Mouse (Mus musculus) embryo, embryonic 10 days (tissue): ENCODE measurements around the gene F12.
"Not testable (repeated sequence)": the region's sequence is repeated elsewhere in the genome, so short reads cannot be mapped to it uniquely, and the experiment has no call there.

ENCODE experiments used
- DNase-seq: peaks from one replicate; pipeline ENCODE4 v3.0.0-alpha.2; 2015; ENCODE audit warnings: low spot score

F12 gene

DNA sequence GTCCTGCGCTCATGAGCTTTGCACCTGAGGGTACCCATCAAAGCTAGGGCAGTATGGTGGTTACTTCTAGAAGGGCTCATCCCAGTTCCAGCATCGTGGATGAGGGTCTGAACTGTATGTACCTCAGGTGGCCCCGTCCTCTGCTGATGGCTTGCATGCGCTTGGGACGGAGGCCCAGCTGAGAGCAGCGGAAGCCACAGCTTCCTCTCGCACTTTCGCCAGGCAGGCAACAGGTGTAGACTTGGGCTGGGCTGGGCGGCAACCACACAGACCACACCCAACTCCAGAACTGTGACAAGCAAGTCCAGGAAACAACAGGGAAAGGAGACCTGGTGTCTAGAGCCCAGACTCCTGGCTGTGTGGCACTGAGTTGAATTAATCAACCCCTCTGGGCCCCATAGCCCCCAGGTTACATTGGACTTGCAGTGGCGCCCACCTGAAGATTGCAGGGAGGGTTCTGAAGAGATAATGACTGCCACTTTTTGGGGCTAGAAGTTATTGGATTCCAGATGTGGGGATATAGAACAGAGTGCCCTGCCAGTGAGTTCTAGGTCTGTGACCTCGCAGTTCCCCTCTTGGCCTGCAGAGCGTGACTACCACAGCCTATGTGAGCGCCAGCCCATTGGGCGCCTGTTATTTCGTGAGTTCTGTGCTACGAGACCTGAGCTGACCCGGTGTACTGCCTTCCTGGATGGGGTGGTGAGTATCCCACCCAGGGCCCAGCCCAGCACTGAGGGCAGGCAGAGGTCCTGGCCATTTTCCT lies 23.3 kb upstream of the F12 start:
- DNase-seq = no peak

DNA sequence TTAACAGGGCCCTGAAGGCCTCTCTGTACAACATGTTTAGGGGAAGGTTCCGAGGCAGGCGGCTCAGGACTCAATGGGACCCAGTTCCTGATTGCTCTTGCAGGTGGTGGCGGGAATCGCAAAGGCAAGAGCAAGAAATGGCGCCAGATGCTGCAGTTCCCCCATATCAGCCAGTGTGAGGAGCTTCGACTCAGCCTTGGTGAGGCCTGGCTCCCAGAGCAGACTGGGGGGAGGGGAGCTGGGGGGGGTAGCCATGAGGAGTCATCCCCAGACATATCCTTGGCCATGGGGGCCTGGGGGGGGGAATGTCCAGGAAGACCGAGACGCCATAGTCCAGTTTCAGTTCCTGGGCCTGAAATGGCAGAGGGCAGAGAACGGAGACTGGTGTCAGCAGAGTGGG lies 22.6 kb upstream of the F12 start:
- DNase-seq = no peak

DNA sequence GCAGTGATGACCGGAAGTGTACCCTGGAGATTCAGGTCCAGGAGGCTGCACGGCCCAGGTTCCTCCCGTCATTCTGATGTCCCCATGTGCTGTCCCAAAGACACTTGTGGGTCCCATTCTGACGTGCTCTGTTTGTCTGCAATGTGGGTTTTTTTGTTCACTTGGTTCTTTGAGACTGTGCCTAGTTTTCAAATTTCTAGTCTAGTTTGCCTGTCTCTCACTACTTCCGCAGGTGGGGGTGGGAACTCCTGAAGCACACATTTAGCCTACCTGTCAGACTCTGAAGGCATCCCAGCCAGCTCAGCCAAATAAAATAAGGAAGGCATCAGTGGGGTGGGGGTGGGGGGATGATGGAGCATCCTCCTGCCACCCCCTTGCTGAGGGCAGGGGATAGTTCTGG lies 21.5 kb upstream of the F12 start:
- no peak for DNase-seq

DNA sequence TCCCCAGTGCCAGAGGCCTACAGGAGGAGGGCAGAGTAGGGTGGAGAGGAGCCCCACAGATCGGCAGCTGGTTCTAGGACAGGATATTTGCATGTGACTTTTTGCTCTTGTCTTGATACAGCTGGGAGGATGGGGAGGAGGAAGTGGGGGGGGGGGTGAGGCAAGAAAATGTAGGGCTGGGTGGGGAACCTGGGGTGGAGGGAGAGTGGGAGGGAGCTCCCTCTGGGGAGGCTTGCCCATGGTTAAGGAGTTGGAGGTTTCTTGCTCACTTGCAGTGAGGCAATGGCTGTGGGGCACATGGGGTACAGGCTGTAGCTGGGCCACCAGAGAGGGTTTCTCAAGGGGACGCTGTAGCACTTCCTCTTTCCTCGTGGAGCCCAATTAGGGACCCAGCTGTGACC lies 20.9 kb upstream of the F12 start:
- DNase-seq = no peak

DNA sequence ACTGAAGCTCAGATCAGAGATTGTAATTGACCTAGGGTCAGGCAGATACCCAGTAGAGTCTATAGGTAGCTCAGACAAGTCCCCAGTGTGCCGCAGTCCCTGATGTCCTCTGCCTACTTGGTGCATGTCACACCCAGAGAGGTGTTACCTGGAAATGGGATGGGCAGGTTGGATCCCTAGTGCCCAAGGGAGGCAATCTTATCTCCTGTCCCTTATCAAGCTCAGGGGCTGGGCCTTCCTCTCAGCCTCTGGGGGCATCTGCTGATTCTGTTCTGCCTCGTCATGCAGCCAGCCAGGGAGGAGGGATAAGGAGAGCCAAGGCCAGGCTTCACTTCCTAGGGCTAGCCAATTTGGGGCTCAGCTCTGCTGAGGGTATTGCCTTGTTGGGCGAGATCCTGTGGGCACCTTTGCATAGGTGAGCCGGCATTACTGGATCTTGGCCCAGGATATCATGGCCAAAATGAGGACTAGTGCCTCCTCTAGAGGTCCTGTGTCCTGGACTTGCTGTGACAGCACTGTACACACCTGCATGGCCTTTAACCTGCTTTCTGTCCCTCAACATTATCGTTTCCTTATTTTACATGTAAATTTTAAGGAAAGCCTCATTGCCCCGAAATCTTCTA lies 20.0 kb upstream of the F12 start:
- DNase-seq = no peak

DNA sequence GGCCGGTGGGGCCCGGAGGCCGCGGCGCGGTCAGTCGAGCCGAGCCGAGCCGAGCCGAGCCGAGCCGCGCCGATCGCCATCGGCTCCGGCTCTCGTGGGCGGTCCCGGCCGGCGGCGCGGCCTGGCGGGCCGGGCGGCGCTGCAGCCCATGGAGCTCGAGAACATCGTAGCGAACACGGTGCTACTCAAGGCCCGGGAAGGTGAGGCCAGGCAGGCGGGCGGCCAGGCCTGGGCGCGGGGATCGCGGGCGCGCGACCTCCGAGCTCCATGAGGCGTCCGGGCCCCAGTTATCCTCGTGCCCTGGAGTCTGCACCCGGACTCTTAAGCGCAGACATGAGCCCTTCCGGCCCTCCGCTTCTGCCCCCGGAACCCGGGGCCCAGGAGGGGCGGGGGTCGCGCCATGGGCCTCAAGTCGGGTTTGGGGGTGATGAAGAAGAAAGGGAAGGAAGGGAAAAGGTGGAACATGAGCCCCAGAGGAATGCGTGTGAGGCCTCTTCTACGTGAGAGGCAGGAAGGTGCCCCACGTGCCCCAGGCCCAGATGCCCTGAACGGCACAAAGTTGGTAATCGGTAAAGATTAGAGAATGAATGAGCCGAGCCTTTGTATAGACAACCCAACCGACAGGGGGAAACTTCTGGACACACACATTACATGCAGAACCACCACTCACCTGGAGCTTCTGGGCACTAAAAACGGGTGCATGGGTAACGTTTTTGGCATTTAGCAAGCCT lies 18.9 kb upstream of the F12 start:
- peak; percentile 49 for DNase-seq

DNA sequence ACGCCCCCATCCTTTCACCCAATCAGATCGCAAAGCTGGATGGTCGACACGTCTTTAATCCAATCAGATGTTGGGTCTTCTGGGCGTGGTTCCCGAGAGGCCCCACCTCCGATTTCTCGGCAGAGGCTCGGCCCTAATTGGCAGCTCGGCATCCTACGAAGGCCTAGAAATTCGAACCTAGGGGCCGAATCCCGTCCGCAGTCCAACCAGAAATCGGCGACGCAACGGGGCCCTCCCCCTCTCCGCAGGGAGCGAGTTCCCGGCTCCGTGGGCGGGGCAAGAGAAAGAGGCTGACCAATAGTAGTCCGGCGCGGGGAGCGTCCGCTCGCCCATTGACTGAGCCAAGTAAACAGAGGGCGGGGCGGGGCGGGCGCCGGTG lies 18.3 kb upstream of the F12 start, which contains the start of gene Grk6:
Grk6 (plus strand) TSS at position 136 of the 379 bp plus-strand sequence.
- peak; percentile 99 for DNase-seq

DNA sequence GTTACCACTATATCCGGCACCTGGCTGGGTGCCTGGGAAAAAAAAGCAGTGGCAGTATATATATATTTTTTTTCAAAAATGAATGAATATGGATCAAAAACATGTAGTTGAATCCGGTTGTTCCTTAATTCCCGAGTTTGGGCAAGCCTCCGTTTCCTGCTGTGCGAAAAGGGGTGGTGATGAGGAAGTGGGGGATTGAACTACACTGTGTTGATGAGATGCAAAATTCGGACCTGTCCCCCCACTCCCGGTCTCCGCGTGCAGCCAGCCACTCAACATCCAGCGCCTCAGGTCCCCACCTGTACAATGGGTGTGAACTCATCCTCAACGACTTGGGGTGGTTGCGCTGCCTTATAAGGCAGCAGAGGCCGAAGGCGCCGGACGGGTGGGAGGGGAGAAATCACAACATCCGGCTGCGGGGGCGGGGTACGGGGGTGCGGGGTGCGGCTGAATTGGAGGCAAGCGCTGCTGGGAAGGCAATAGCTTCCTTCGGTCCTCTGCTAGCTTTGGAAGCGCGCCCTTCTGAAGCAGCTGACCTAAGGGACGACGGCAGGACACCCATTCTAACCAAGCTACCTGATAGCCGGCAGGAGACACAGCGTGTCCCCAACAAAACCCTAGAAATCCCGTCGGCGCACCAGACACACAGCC lies 17.8 kb upstream of the F12 start:
- peak; percentile 81 for DNase-seq

DNA sequence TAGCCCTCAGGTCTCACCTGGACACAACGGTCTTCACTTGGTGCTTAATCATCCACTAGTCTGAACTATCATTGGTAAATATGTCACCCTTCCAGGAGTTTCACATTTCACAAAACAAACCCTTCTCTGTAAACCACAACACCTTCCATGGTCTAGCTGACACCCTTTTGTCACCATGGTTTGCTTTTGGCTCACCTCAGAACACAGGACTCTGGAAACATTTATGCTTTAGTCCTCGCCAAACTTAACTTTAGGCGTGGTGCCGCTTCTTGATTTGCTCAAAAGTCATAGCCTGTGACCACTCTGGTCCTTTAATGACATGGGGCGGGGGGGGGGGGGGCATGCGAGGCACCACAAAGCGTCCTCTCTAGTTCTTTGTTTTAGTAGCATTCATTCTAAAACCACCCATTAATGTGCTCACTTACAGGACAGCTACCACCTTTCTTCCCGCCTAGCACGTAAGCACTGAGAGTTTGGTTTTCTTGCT lies 17.2 kb upstream of the F12 start:
- DNase-seq = no peak

DNA sequence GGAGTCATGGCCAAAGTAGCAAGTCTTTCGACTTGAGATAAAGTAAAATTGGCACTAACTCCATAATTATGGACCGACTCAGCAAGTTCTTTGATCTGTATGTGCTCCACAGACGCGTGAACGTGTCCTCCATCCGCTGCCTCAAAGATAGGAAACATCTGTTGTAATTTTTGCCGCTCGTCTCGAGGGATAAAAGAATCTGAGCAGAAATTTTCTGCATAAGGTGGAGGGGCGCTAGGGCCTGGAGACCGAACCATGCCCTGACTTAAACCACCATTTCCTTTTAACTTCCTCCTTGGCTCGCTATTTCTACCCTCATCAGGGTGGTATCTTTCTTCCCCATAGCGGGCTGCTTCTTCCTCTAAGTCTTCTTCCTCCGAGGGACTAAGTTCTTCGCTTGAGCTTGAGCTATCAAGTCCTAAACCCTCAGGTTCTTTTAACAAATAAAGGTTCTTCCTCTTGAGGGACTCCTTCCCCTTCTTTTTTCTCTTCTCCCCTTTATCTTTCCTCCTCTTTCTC lies 10.6 kb upstream of the F12 start:
- DNase-seq = not testable (repeated sequence)

DNA sequence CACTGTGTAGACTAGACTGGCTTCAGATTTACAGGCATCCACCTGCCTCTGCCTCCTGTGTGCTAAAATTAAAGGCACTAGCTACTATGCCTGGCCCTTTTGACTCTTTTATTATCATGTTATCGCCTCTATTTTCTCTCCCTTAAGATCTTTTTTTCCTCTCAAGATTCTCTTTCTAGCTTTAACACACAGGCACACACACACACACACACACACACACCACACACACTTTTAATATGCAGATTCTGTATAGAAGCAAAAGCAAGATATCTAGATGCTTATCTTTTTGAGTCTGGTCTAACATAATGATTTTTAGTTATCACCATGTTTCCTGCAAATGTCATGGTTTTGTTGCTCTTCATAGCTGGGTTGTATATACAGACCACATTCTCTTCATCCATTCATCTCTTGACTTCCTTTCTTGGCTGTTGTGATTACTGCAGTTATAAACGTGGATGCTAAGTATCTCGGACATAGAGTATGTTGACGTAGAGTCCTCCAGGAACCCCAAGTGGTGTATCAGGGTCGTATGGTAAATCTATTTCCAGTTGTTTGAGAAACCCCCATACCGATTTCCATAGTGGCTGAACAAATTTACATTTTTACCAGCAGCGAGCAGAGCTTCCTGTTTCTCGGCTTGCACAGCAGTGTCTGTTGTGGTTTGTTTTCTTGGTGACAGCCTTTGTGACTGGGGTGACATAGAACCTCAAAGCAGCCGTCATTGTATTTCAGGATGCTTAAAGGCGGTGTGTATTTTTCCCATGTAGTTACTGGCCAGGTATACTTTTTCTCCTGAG lies 5.5 kb upstream of the F12 start:
- no peak for DNase-seq

DNA sequence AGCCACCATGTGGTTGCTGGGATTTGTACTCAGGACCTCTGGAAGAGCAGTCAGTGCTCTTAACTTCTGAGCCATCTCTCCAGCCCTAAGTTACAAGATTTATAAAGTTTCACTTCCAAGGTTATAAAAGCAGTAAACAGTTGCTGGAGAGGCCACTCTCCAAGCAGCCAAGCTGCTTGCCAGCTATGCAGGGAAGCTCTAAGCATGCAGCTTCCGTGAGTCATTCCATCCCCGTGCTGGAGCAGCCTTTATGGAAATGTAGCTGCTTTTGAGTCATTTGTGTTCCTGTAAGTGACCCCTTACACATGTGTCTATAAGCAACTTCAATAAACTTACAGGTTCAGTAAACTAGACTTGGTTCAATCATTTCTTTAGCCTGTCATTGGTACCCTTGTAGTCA lies 4.0 kb upstream of the F12 start:
- DNase-seq = no peak

DNA sequence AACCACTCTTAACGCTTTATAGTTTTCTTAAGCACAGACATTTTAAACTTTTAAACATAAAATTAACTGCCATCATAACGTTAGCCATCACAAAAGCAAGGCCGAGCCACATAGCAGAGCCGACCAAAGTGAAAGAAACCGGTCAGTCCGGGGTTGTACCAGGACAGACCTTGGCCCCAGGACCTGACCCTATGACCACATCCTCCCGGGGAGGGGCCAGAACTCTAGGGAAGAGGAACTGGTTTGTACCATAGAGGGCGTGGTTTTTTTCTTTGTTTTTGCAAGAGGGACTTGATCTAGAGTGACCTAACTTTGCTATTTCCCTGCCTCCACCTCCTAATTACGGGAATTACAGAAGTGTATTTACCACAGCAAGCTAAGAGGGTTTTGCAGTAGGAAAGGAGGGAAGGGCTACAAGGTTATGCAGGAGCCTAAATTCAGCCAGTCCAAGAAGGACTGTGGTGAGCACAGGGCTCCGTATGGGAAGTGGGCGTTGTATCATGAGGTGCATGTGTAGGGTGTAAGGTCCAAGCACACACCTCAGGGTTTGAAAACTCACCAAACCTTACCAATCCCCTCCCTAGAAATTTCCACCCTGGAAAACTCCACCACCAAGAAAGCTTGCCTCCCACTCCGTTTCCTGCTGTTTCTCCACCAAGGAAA lies 2.8 kb upstream of the F12 start:
- no peak for DNase-seq

DNA sequence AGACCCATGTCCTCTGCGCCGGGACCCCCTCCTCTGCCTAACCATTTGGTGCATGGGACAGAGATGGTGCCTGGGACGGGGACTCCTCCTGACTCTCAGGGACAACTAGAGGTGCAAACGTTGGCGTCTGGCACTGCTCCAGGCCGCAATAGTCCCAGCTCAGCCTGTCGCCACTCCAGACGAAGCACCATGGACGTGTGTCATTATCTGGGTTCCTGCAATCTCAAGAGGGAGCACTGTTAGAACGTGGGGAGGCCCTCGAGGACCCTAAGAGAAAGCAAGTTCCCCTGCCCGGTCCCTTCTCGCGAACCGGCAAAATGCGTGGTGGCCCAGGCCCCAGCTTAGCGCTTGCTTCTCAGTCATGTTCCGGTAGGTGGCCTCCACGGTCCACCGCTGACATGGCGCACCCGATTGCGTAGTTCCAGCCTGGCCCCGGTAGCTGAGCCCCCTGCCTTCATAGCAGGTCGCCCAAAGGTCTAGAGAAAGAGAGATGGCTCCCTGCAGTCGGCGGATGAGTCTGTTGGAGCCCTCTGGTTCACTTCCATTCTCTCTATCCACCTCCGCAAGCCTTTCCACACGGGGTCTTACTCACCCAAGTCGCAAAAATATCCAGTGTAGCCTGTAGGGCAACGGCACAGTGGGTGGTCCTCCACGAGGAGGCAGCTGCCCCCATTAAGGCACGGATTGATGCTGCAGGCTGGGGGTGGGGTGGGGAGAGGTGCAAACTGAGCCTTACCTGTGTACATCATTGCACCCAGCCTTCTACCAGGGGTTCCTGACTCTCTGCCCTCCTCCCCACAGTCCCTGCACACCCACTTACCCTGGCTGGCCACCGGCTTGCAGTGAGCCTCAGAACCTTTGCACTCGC lies 5.4 kb downstream of the F12 start:
- DNase-seq = peak; percentile 86

DNA sequence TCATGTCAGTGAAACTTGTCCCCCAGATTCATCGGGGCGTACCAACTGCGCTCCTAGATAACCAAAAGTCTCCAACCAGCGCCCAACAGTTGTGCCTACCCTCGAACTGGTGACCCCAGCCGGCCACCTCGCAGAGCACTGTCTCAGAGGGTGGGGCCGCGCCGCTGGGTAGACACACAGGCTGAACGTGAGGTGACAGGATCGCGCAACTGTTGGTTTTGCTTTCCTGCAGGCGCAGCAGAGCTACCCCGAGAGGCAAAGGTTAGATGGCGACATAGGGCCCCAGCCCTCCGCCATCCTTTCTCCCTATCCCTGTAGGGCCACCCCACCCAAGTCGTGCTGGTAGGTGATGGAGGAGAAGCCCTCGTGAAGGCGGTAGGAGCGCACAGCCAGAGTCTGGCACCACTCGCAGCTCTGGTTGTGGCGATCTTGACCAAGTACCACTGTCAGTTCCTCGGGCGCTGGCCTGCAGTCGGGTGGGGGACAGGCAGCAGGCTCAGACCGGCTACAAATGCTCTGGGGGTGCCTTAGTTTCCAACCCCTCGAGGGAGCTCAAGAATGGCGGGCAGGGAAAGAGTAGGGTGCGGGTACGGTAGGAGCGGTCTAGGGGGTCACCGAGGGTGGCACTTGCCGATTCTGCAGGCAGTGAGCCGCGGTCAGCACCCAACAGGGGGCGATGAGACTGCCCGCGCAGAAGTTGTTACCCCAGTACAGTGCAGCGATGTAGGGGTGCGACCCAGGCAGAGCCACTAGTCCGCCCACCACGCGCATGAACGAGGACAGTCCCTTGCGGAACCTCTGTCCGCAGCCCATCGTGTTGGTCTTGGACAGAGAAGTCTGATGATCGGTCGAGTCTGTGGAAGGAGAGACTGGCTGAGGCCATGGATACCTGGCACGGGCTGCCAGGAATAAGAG lies 6.3 kb downstream of the F12 start:
- DNase-seq = no peak

DNA sequence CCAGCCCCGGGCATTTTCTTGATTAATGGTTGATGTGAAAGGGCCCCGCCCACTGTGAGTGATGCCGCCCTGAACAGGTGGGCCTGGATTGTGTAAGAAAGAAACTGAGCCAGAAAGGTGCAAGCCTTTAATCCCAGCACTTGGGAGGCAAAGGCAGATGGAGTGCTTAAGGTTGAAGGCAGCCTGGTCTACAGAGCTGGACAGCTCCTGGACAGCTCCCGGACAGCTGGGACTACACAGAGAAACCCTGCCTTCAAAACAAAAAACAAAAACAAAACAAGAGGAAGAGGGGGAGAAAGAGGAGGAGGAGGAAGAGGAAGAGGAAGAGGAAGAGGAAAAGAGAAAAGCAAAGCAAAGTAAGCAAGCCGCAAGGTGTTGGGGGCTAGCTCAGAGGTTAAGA lies 7.5 kb downstream of the F12 start:
- DNase-seq = no peak

DNA sequence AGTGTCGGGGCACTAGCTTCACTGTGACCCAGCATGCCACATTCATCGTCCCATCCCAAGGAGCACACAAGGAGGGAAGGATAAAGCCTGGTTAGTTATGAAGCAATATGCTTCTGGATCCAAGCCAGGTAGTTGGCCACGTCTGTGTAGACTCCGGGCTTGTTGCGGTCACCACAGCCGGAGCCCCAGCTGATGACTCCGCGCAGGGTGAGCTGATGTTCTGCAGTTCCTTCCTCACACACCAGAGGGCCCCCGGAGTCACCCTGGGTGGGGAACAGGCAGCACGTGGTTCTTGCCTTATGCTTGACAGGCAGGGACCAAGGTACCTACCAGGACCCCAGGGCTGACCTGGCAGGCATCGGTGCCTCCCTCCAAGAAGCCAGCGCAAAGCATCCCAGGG lies 8.6 kb downstream of the F12 start:
- peak; percentile 83 for DNase-seq

DNA sequence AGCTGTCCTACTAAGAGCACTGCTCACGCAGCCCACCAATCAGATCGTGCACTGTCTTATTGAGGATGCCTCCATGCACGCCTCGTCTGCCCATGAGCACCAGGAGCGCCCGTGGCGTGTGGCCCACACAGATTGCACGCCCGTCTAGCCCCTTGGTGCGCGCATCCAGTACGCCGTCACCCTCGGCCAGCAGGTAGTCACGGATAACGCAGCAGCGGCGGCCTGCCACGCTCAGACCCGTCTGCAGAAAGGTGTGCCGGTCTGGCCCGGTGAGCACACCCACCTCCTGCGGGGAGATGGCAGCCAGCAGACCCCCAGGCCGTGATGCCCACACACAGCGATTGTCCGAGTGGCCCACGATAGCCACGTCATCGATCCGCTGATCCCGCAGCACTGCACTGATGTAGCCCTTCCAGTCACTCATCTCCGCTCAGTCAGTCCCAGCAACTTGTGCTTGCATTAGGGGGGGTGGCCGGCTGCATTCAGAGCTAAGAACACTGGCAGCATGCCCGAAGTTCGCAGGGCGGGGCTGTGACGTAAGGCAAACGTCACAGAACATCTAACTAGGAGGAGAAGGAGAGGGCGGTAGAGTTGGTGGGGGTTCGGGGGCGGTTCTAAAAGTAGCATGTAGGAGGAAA lies 11.7 kb downstream of the F12 start, which contains the start of gene Pfn3:
Pfn3 (minus strand) TSS at position 490 of the 638 bp plus-strand sequence.
- DNase-seq = peak; percentile 73
